Mouse (Mus musculus): ENCODE measurements around the gene Zdhhc6.

Zdhhc6 gene

GRCm38 (mm10) chr19:55299378-55299777 lies 16.5 kb downstream of the Zdhhc6 start:
- no peak for DNase-seq

DNA sequence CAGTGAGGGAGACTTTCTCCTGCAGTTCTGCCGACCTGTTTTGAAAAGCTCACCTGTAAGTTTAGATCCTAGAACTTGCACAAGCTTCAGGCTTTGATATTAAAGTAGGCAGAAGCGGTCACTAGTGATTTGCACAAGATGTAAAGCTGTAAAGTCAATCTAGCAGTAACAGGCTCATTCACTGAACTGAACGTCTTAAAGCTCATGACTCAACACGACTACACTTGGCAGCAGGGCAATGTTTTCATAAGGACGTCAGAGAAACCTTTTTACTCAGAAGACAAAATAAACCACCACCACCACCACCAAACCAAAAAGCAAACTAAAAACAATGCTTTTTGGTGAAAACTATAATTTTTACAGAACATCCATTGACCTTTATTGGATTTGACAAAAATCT lies 17.9 kb downstream of the Zdhhc6 start:
- no peak for DNase-seq

DNA sequence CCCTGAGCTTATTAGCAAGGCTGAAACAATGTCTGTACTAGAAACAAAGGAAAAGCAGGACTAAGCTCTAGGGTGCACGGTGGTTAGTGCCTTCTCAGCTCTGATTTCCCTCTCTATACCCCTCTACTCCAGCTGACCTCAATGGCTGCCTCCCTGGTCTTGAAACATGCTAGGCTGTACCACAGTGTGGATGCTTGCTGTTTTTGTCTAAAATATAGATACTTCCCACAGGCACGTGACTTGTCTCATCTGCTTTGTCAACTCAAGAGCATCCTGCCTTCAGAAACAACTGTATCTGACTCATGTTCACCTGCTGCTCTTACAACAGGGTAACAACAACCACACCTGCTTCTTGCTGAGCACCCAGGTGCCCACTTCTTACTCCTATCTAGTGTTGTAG lies 18.3 kb downstream of the Zdhhc6 start:
- DNase-seq = no peak

DNA sequence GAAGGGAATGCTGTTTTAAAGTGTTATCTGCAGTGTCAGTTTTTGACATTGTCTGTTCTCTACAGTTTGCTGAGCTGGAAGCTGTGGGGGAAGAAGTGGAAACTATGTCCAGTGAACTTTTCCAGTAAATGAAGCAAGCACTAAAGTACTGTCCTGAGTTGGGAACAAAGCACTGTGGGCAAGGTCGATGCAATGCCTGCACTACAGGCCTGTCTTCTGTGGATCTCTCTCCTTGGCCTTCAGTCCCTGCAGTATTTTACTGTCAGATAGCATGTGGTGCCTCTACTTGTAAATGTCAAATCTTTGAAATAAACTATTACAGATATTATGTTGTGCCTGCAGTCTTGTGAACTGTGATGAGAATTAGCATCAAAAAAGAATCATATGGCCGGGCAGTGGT lies 19.5 kb downstream of the Zdhhc6 start:
- DNase-seq = no peak

DNA sequence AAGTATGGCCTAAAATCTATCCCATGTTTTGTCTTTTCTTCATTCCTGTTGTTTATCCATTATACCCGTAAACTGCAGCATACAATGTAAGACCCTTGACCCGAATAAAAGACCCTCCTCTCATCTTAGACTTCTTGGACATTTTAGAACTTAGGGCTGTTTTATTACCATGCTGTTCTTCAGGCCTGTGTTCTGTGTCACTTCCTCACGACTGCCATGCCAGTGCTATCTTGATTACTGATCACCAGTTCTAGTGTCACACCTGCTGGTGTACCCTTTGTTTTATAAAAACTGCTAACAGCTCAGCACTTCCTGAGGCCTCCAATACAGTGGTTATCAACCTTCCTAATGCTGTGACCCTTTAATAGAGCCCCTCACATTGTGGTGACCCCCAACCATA lies 20.3 kb downstream of the Zdhhc6 start:
- DNase-seq = no peak

DNA sequence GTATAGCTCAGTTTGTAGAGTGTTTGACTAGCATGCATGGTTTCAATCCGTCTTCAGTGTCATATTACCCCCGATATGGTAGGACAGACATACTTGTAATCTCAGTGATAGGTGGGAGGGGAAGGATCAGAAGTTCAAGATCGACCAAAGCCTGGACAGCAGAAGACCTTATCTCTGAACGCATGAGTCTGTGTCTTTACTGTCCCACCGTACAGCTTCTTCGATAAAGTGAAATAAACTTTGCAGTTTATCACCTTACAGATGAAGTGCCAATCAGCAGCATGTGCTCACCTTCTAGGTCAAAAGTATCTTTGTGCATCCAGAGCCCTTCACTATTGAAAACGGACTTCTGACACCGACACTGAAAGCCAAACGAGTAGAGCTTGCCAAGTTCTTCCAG lies 20.8 kb downstream of the Zdhhc6 start:
- no peak for DNase-seq

DNA sequence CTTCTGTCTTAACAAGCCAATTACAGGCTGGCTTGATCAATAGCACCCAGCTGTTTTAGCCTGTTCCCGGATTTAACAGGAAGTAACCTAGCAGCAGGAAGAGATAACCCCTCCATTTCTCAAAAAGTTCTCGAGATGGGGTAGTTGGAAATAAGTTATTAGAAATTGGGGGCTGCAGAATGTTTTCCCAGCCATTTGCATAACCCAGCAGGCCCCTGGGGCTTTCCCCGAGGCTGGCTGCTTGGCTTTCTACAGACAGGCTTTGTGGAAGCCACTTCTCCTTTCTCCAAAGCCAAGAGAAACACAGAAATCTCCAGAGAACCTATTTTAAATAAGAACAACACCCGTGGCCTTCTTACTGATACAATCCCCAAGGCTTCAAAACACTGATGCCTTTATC lies 22.7 kb downstream of the Zdhhc6 start:
- DNase-seq = no peak

- DNase-seq = no peak
Measured at GRCm38 (mm10) chr19:55292210-55292850, 23.5 kb downstream of the Zdhhc6 start.

DNA sequence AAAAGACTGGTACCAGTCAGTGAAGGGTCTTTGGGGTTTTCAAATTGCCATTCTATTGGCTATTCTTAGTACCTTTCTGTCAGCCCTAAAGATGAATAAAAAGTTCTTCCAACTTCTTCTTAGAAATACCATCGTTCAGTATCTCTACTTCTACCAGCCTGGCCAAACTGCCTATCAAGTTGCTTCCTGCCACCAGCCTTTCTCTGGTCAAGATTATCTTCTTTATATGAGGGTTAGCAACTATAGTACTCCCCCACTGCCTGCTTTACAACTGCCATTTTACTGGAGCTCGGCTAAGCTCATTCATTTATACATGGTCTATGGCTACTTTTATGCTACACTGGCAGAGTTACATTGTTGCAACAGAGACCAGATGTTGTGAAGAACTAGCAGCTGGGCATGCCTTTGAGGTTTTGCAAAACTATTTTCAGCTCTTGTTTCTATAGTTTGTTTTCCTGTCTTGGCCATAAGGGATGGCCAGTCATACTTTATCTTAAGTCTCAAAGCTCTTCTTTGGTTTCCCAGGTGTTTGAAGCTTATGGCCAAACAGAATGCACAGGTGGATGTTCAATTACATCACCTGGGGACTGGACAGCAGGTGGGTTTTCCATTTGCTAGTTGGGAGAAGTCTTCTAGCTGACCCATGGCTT lies 25.1 kb downstream of the Zdhhc6 start:
- DNase-seq = no peak

- DNase-seq = no peak
Measured at GRCm38 (mm10) chr19:55288974-55289373, 26.9 kb downstream of the Zdhhc6 start.

- no peak for DNase-seq
Measured at GRCm38 (mm10) chr19:55286034-55286433, 29.8 kb downstream of the Zdhhc6 start.

- no peak for DNase-seq
Measured at GRCm38 (mm10) chr19:55284093-55284492, 31.7 kb downstream of the Zdhhc6 start.

DNA sequence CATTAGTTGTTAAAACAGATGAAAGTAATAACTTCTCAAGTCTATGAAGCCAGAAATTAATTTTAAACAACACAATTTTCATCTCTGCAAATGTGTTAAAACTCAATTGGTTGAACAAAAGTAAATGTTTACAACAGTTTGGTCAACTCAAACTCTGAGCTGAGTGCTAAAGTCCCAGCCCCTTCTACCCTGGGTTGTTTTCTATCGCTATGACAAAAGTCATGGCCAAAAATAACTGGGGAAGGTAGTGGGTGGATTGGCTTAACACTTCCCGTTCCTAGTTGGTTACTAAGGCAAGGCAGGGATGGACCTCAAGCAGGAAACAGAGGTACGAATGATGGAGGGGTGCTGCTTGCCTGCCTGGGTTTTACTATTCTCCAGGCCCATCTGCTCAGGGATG lies 39.1 kb downstream of the Zdhhc6 start:
- DNase-seq = no peak

DNA sequence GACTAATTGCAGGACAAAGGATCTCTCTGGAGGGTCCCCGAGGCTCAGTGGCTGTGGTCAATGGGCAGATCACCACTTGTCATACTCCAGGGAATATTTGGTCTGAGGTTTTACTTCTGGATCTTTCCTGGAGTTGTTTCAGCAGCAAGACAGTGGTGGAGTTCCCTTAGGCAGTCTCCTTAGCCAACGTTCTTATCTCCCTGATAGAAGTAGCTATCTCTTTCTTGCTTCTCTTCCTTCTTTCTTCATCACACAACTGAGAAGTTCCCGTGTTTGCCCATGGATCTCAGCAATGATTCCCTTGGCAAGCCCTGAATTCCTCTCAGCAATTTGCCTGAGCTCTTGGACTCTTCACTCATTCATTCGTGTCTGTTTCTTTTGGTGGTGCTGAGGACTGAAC lies 39.7 kb downstream of the Zdhhc6 start:
- no peak for DNase-seq

DNA sequence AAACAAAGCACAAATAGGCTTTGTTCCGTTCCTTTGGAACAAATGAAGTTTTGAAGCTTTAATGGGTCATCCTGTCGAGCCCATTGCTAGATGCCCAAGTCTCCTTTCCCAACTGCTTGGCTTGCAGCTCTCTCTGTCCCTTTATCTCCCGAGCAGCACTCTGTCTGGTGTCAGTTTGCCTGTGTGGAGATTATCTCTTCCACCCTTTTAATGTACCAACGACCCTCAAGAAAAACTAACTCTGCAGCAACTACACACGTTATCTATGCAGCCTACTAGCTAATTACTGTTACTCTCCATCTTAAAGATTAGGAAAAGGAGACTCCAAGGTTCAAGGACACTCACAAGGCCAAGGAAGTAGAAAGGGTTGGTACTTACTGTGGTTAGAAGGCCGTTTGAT lies 42.5 kb downstream of the Zdhhc6 start:
- no peak for DNase-seq

DNA sequence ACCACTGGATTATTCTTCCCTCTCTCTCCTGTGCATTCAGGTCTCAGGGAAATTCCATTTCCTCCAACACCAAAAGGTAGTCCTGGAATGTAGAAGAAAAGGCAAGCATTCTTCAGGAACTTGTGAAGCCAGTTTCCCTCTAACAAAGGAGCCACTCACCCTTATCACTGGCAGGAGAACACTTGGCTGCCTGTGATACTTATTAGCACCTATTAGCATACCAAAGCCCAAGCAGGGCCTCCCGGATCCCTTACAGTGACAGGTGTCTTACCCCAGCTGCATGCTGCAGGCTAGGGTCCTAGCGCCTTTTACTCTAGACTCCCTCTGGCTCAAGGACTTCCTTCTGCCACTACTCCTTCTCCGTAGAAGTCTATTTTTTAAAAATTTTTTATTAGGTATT lies 44.4 kb downstream of the Zdhhc6 start:
- DNase-seq = no peak

- DNase-seq = no peak
Measured at GRCm38 (mm10) chr19:55269051-55269450, 46.8 kb downstream of the Zdhhc6 start.

GRCm38 (mm10) chr19:55268150-55268549 lies 47.7 kb downstream of the Zdhhc6 start:
- DNase-seq = no peak

DNA sequence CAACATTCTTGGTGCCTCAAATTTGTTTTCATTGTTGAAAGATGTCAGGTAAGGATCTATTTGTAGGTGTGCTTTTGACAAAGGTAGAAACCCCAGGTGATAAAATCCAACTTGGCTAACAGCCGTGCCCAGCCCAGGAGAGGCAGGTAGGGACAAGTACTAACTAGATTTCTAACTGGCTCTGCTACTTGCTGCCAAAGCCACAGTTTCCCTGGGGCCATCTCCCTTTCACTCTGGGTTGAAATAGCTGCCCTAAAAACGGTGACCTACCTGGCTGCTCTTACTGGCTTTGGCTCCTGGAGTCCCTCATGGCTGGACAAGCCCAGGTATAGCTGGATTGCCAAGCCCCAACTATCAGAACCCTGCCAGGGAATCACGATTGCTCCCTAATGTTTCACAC lies 49.0 kb downstream of the Zdhhc6 start:
- DNase-seq = no peak

GRCm38 (mm10) chr19:55265269-55265668 lies 50.6 kb downstream of the Zdhhc6 start:
- no peak for DNase-seq

- DNase-seq = no peak
Measured at GRCm38 (mm10) chr19:55260389-55261184, 55.2 kb downstream of the Zdhhc6 start.

DNA sequence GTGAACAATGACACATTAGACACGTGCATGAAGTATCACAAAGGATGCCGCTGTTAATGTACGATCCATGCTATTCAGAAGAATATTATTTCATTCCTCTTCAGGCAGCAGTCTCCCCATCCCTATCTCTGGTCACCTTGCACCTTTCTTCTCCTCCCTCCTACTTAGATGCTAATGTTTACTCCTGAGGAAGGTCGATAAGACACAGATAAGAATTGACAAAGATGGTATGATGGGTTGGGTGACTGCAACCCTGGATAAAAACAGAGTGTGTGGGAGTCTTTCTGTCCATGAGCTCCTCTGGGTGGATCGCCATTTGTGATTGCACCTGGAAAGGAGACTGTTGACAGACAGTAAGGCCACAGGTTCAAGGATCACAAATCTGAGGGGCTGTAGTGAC lies 57.3 kb downstream of the Zdhhc6 start:
- DNase-seq = no peak

GRCm38 (mm10) chr19:55257656-55258375 lies 58.0 kb downstream of the Zdhhc6 start:
- peak in 1 of 2 experiments; percentile 8 for DNase-seq
